Mouse (Mus musculus) leukemia stem cell, adult 10-12 weeks (primary cell): ENCODE data around the gene Drap1. TPM values are rescaled to one million over a fixed set of nuclear protein-coding genes. Genes with fewer than 3 reads are reported as not detected.

ENCODE experiments used
- polyA plus RNA-seq: library from polyadenylated mRNA; stranded (reverse); fragments of >175 nt; gene quantifications from 2 replicates; pipeline ENCODE4 v1.2.3, GENCODE M21; 2012; ENCODE audit warnings: low replicate concordance

The Drap1 gene
- polyA plus RNA-seq: 179 and 311 TPM in 2 replicates

DNA sequence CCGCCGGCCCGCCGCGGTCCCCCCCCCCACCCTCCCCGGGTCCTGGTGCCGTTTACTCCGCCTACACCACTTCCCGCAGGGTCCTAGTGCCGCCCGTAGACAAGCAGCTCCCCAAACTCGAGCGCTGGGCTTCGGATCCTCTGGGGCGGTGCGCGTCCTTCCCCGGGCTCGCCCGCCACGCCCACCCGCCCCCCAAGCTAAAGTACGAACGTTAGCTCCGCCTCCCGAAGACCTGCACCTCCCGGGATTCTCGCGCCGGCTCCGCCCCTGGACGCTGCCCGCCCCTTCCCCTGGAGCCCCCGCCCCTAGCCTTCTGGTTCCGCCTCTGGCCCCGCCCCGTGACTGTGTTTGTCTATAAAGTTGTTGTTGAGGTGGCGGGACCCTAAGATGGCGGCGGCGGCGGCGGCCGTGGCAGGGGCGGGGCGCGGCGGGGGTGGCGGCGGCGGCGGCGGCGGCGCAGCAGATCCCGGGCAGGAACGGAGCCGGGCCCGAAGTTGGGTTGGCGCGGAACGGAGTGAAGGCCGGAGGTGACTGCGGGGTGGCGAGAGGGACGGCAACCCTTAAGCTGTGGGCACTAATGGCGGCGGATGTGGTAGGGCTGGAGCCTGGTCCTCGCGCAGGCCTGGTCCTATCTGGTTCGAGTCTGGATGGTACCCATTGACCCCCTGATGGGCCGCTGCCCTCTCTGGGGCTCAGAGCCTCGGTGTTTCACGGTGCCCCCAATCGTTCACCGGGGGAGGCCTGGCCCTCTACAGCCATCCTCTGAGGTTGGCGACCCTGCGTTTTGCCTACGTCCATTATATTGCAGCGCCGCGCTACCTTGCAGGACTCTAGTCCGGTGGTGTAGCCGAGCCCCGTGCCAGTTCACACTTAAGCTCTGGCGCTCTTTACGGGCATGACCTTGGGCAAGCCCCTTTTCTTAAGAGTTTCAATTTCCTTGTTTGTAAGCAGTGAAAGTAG, at the start of gene Drap1, which contains the start of gene AI837181:
TSS of gene Drap1 (minus strand) at position 198 of the 960 bp plus-strand sequence.
TSS of gene AI837181 (plus strand) at position 363 of the 960 bp plus-strand sequence.

DNA sequence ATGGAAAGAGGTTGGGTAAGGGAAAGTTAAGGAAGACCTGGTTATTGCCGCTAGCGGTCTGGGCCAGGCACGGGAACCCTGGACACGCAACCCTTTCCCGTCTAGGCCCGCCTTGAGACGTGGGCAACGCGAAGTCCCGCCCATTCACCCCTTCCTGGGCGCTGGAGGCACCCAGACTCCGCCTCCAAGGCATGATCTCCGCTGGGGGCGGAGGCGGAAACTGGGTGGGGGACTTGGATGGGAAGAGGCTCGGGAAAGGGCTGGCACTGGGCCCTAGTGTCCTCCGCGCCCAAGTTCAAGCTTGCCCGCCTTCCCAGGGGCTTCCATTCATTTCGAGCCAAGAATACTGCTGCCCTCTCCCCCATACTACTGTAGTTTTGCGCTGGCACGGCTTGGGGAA, 48.9 kb upstream of the Drap1 start, which contains the start of gene Efemp2:
TSS of gene Efemp2 (plus strand) at position 235 of the 400 bp plus-strand sequence.

DNA sequence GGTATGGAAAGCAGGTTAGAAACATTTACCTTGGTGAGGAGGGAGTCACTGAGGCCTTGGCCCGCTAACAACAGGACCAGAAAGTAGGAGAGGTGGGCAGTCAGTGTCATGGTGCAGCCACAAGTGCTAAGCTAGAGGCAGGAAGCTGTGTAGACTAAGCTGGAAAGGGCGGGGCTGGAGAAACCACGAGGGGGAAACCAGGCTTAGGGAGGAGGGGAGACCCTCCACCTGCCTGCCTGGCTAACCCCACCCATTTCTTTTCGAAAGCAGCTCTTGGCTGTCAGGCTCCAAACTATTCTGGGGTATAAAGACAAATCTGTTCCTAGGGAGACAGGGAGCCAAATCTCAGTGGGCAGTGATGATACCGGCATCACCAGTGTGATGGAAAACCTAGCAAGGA, 43.6 kb upstream of the Drap1 start, which contains the start of gene Ctsw:
TSS of gene Ctsw (minus strand) at position 134 of the 400 bp plus-strand sequence.

DNA sequence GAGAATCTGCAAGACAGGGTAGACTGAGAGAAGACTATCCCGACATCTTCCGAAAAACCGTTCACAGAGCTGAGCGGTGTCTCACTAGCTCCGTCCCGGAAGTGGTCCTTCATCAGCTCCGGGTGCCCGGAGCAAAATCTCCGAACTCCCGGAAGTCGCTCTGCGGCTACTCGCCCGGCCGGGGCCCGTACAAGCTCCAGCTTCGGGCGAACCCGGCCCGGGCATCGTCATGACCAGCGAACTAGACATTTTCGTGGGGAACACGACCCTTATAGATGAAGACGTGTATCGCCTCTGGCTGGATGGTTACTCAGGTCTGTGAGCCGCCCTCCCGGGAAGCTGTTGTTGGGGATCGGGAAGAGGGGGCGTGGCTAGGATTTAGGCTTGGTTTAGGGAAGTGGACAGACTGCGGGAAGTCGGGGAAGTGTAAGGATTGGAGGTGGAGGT, 35.7 kb upstream of the Drap1 start, which contains the start of gene Fibp:
TSS of gene Fibp (plus strand) at position 151 of the 447 bp plus-strand sequence.

DNA sequence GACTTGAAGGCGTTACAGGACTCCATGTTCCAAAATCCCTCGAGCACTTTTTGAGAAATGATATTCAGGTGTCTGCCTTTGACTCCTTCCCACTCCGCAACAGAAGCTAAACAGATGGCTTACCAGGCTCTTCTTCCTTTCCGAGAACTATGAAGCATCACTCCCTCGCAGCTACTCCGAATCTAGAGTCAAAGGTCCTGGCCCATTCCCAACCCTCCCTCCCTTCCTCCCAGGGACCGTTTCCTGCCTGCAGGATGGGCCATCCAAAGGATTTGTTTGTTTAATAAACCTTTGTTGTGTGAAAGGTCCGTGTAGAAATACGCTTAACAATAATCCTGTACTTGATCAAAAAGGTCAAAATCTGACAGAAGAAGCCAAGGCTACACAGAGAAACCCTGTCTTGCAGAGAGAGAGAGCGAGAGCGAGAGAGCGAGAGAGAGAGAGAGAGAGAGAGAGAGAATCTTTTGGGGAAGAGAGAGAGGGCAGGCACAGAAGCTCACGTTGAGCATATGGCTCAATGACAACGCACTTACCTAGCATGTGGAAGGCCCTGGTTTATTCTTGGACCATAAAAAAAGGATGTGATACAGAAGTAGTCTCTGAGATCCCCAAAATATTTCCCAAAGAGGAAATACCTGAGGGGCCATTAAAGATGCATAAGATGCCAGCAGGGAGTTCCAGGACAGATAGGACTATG, 33.1 kb upstream of the Drap1 start, which contains the start of gene Ccdc85b:
TSS of gene Ccdc85b (minus strand) at position 149 of the 697 bp plus-strand sequence.

DNA sequence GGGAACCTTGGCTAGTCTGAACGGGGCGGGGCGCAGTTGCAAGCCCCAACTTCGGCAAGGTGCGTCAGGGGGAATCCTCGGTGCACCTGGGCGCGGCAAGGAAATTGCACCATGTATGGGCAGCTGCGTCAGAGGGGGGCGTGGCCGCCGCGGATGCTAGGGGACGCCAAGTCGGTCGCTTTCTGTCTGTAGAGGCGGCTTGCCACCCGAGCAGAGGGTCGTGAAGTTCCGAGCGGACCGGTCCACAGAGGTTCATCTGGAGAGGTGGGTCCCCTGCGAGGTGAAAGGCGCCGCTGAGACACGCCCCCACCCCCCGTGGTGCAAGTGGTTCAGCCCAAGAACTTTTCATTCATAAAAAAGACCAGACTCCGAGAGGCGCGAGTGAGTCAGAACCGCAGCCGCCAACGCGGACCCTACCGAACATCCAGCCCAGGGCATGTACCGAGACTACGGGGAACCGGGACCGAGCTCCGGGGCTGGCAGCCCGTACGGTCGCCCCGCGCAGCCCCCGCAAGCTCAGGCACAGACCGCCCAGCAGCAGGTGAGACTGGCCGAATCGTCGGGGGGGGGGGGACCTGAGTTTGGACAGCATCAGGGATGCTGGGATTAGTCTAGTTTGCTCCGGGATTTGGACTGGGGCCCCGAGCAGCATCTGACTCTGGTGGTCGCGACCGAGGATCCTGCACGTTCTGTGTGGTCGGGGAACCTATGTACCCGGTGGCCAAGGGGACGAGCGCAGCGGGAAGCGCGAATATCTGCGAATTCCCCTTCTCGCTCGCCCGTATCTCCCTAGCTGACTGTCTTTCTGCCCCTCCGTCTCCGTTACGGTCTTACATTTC, 23.0 kb upstream of the Drap1 start, which contains the start of gene Fosl1:
TSS of gene Fosl1 (plus strand) at position 33 of the 839 bp plus-strand sequence.

DNA sequence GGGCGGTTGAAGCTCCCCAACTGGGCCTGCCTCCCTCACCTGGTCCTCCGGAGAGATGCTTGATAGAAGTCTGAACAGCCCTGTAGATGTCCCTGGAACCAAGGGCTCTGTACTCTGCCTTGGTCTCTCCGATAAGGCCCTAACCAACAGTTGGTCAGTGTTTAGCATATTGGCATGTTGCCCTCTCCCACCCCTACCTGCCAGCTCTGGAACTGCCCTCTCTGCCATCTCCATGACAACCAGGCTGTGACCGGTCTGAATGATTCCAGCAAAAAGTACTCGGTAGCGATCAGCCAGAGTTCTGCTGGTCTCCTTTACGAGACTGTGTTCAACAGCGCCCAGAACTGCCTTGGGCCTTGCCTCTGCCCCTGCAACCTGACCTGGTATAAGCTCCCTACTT, 22.5 kb downstream of the Drap1 start, which contains the start of gene Tsga10ip:
TSS of gene Tsga10ip (minus strand) at position 234 of the 400 bp plus-strand sequence.

DNA sequence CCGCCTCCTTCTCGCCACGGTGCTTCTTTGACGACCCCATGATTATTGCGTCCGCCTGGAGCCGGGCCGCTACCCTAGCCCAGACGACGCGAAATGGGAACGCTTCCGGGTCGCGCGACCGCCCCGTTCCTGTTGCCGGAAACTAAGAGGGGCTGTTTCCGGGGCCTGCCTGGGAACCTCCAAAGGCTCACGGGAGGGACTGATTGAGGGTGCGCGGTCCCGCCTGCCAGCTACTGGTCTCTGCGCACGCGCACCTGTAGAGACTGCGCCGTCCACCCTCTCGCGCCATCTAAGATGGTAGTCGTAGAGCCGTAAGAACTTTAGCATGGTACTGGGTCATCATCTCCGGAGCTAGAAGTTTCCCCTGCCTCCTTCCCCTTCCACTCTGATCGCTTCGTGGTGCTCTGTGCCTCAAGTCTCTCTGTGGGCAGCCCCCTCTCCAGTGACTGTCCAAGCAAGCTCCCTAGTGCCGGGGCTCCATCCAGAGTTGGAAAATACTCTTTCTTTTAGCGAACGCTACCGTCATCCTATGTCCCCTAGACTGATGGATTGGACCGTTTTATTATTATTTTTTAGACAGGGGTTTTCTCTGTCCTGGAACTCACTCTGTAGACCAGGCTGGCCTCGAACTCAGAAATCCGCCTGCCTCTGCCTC, 36.1 kb downstream of the Drap1 start, which contains the start of gene Sart1:
TSS of gene Sart1 (minus strand) at position 116 of the 655 bp plus-strand sequence.

Other genes with a start within 250 kb of the Drap1 start
- 116 and 125 TPM in 2 replicates for gene Pacs1, start 151.9 kb downstream of the Drap1 start, polyA plus RNA-seq
- gene Sf3b2, start 129.5 kb downstream of the Drap1 start, polyA plus RNA-seq: 314 and 709 TPM in 2 replicates
- gene Gal3st3, start 126.6 kb downstream of the Drap1 start, polyA plus RNA-seq: 0.16 and 0.23 TPM in 2 replicates
- not detected in 2 replicates for gene Catsper1, start 89.2 kb downstream of the Drap1 start, polyA plus RNA-seq
- gene Cst6, start 75.4 kb downstream of the Drap1 start, polyA plus RNA-seq: not detected in 2 replicates
- gene Eif1ad, start 58.2 kb downstream of the Drap1 start, polyA plus RNA-seq: 27.6 and 41.9 TPM in 2 replicates
- 57.6 and 104 TPM in 2 replicates for gene Banf1, start 57.8 kb downstream of the Drap1 start, polyA plus RNA-seq
- gene Sart1, start 36.3 kb downstream of the Drap1 start, polyA plus RNA-seq: 72.0 and 110 TPM in 2 replicates
- not detected in 2 replicates for gene Tsga10ip, start 22.5 kb downstream of the Drap1 start, polyA plus RNA-seq
- gene AI837181, start 165 bp upstream of the Drap1 start, polyA plus RNA-seq: 69.5 and 77.3 TPM in 2 replicates
- gene Fosl1, start 22.6 kb upstream of the Drap1 start, polyA plus RNA-seq: 22.9 and 39.9 TPM in 2 replicates
- 11.4 and 13.8 TPM in 2 replicates for gene Ccdc85b, start 32.9 kb upstream of the Drap1 start, polyA plus RNA-seq
- gene Fibp, start 35.6 kb upstream of the Drap1 start, polyA plus RNA-seq: 11.1 and 197 TPM in 2 replicates
- gene Ctsw, start 43.5 kb upstream of the Drap1 start, polyA plus RNA-seq: 0.34 and 1.2 TPM in 2 replicates
- gene Efemp2, start 49.0 kb upstream of the Drap1 start, polyA plus RNA-seq: 0.91 and 1.5 TPM in 2 replicates
- gene Mus81, start 63.4 kb upstream of the Drap1 start, polyA plus RNA-seq: 58.4 and 60.0 TPM in 2 replicates
- 2,530 and 3,476 TPM in 2 replicates for gene Cfl1, start 65.5 kb upstream of the Drap1 start, polyA plus RNA-seq
- gene 1700020D05Rik, start 78.8 kb upstream of the Drap1 start, polyA plus RNA-seq: 0.35 and 0.47 TPM in 2 replicates
- gene Snx32, start 85.6 kb upstream of the Drap1 start, polyA plus RNA-seq: 4.1 and 8.2 TPM in 2 replicates
- not detected in 2 replicates for gene Ovol1, start 135.7 kb upstream of the Drap1 start, polyA plus RNA-seq
- gene Ap5b1, start 143.0 kb upstream of the Drap1 start, polyA plus RNA-seq: 16.9 and 32.7 TPM in 2 replicates
- 248 and 435 TPM in 2 replicates for gene Rnaseh2c, start 176.9 kb upstream of the Drap1 start, polyA plus RNA-seq
- gene Kat5, start 185.3 kb upstream of the Drap1 start, polyA plus RNA-seq: 46.4 and 73.1 TPM in 2 replicates
- gene Rela, start 212.5 kb upstream of the Drap1 start, polyA plus RNA-seq: 61.2 and 268 TPM in 2 replicates
- gene Sipa1, start 238.7 kb upstream of the Drap1 start, polyA plus RNA-seq: 361 and 570 TPM in 2 replicates